Mouse (Mus musculus): Measurements from ENCODE around the gene 9530077C05Rik.

DNA sequence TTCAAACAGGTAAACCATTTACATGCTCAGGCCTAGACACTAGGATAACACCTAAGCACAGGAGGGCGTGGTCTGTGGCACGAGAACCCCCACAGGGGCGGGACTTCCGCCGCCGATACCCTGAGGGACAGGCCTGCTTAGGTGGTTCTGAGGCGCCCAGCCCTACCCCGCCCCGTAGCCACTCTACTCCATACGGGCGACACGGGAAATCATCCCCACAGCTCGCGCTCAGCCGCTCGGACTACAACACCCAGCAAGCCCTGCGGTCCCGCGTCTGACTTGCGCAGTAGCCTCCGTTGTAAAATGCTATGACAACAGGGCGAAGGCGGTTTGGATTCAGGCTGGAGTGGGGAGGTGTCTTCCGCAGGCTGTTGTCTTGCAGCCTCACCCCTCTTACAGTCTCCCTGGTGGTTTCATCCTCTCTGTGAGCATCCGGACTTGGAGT lies 64.1 kb downstream of the 9530077C05Rik start, which contains the start of gene Bbs9:
- TF ChIP-seq CTCF (IDR thresholded peaks at IDR 0.05; ENCODE audit: low read depth) (no peak), EP300 (IDR thresholded peaks at IDR 0.05; ENCODE audit: low read depth) (no peak)

All from liver, postnatal 0 days (tissue).